25 mouse cellular contexts compared by ENCODE assay signal in genomic region chr3:29292251-29292650, GRCm38 (mm10).
A peak's percentile ranks its signal among the peaks of the same experiment; 100 is the strongest.
DNase-seq lines count a peak whose midpoint lies in the region; ATAC-seq and TF ChIP-seq lines count a peak whose summit lies in the region.
"Had no signal": no experiment of that assay in that cellular context is flagged by ENCODE, and none has a peak within 500 bp of the region (broad histone marks: within the 10 kb centered on the region; RNA-seq: fewer than 3 reads in every experiment).

No protein-coding gene starts in this region.

- no peaks in the 10 kb centered on the region for H3K36me3 ChIP-seq in forebrain, embryonic 12.5 days (replicated peaks)
- H3K36me3 ChIP-seq in forebrain, embryonic 15.5 days, result no peaks in the 10 kb centered on the region
- no peaks in the 10 kb centered on the region for H3K36me3 ChIP-seq in midbrain, embryonic 11.5 days (ENCODE audit: control insufficient read depth, insufficient read depth, low read length)
- H3K36me3 ChIP-seq in midbrain, embryonic 15.5 days (replicated peaks), result no peaks in the 10 kb centered on the region
- H3K36me3 ChIP-seq: embryonic facial prominence, embryonic 15.5 days; G1E; heart, embryonic 15.5 days had no signal

- no peak overlapping the region for H3K4me2 ChIP-seq in forebrain, embryonic 12.5 days
- no peak overlapping the region for H3K4me2 ChIP-seq in forebrain, embryonic 15.5 days (replicated peaks)
- no peak overlapping the region for H3K4me2 ChIP-seq in midbrain, embryonic 11.5 days
- H3K4me2 ChIP-seq in midbrain, embryonic 15.5 days, result no peak overlapping the region
- H3K4me2 ChIP-seq: embryonic facial prominence, embryonic 15.5 days; heart, embryonic 11.5 days; heart, embryonic 15.5 days had no signal

- peak; percentile 35 for DNase-seq in embryo, embryonic 10.5 days (ENCODE audit: low spot score)
- no peak for DNase-seq in embryo, embryonic 10 days (ENCODE audit: low spot score)
- no peak for DNase-seq in midbrain, embryonic 11.5 days (ENCODE audit: low spot score, missing footprints)
- peak; percentile 45 for DNase-seq in brain, embryonic 14.5 days (ENCODE audit: low read depth)
- DNase-seq in yolk sac, embryonic 10.5 days (ENCODE audit: low spot score), result no peak
- DNase-seq: adrenal gland, adult 8-10 months; adrenal gland, postnatal 36 days; B cell, adult 2 months; cerebellum, adult 11 months; cerebellum, adult 8-10 months; cerebellum, postnatal 14 days; gastrocnemius, postnatal 10 days; heart, adult 2 months; heart, postnatal 14 days had no signal

- peak overlapping the region; percentile 37; the same call in 1 of the 2 replicates for H3K27ac ChIP-seq in forebrain, embryonic 12.5 days
- no peak overlapping the region for H3K27ac ChIP-seq in forebrain, embryonic 15.5 days (replicated peaks)
- peak overlapping the region; percentile 12; the same call in 1 of the 2 replicates for H3K27ac ChIP-seq in midbrain, embryonic 11.5 days (ENCODE audit: low read depth, low read length)
- H3K27ac ChIP-seq in midbrain, embryonic 15.5 days, result no peak overlapping the region
- H3K27ac ChIP-seq: embryonic facial prominence, embryonic 15.5 days; heart, adult 2 months; heart, embryonic 15.5 days; hindbrain, postnatal 0 days had no signal

- peaks cover 20% of the 10 kb centered on the region for H3K4me1 ChIP-seq in forebrain, embryonic 12.5 days
- H3K4me1 ChIP-seq in forebrain, embryonic 15.5 days, result peaks cover 8% of the 10 kb centered on the region
- H3K4me1 ChIP-seq in midbrain, embryonic 11.5 days (ENCODE audit: control insufficient read depth, insufficient read depth, low read length), result peaks cover 7% of the 10 kb centered on the region
- 0 out of 2 replicates have a peak, but pooled peaks cover 3% of the 10 kb centered on the region for H3K4me1 ChIP-seq in midbrain, embryonic 15.5 days
- H3K4me1 ChIP-seq: embryonic facial prominence, embryonic 15.5 days; heart, embryonic 15.5 days had no signal

- TF ChIP-seq CTCF in brain, embryonic 14.5 days (IDR thresholded peaks at IDR 0.05; ENCODE audit: borderline replicate concordance, extremely low read depth, insufficient read depth, insufficient read length), result no peak

- no peaks in the 10 kb centered on the region for H3K27me3 ChIP-seq in forebrain, embryonic 12.5 days
- H3K27me3 ChIP-seq in forebrain, embryonic 15.5 days, result no peaks in the 10 kb centered on the region
- no peaks in the 10 kb centered on the region for H3K27me3 ChIP-seq in midbrain, embryonic 11.5 days (ENCODE audit: control insufficient read depth, insufficient read depth, low read length)
- H3K27me3 ChIP-seq in midbrain, embryonic 15.5 days (replicated peaks), result no peaks in the 10 kb centered on the region
- H3K27me3 ChIP-seq: embryonic facial prominence, embryonic 15.5 days; heart, embryonic 15.5 days had no signal

- 0 out of 2 replicates have a peak, but pooled peaks have one; percentile 41 for ATAC-seq in forebrain, embryonic 12.5 days (ENCODE audit: low FRiP score)
- no peak for ATAC-seq in forebrain, embryonic 15.5 days (replicated peaks)
- ATAC-seq in midbrain, embryonic 11.5 days (ENCODE audit: low FRiP score), result no peak
- ATAC-seq in midbrain, embryonic 15.5 days (replicated peaks), result no peak
- ATAC-seq: CD4-positive, CD25-positive, alpha-beta regulatory T cell, adult 4 months; forebrain, embryonic 14.5 days; hindbrain, postnatal 0 days had no signal

- WGBS in forebrain, embryonic 12.5 days, result 16% methylated on average over 3 of the region's 3 CpGs
- WGBS in forebrain, embryonic 15.5 days, result 15% methylated on average over 3 of the region's 3 CpGs
- WGBS in midbrain, embryonic 11.5 days, result 30% methylated on average over 3 of the region's 3 CpGs
- 11% methylated on average over 3 of the region's 3 CpGs for WGBS in midbrain, embryonic 15.5 days

- no peak overlapping the region for H3K9ac ChIP-seq in forebrain, embryonic 12.5 days
- H3K9ac ChIP-seq in forebrain, embryonic 15.5 days (replicated peaks), result no peak overlapping the region
- H3K9ac ChIP-seq in midbrain, embryonic 11.5 days (ENCODE audit: low read length), result no peak overlapping the region
- no peak overlapping the region for H3K9ac ChIP-seq in midbrain, embryonic 15.5 days
- H3K9ac ChIP-seq: embryonic facial prominence, embryonic 15.5 days; heart, embryonic 15.5 days had no signal

- no peak overlapping the region for H3K4me3 ChIP-seq in forebrain, embryonic 12.5 days (replicated peaks)
- no peak overlapping the region for H3K4me3 ChIP-seq in forebrain, embryonic 15.5 days
- no peak overlapping the region for H3K4me3 ChIP-seq in midbrain, embryonic 11.5 days (ENCODE audit: low read depth, low read length)
- H3K4me3 ChIP-seq in midbrain, embryonic 15.5 days, result no peak overlapping the region
- H3K4me3 ChIP-seq: embryonic facial prominence, embryonic 15.5 days; erythroblast, embryonic 14.5 days; heart, adult 2 months; heart, embryonic 15.5 days had no signal

- no peaks in the 10 kb centered on the region for H3K9me3 ChIP-seq in forebrain, embryonic 12.5 days
- no peaks in the 10 kb centered on the region for H3K9me3 ChIP-seq in forebrain, embryonic 15.5 days
- no peaks in the 10 kb centered on the region for H3K9me3 ChIP-seq in midbrain, embryonic 11.5 days (ENCODE audit: control insufficient read depth, low read length)
- no peaks in the 10 kb centered on the region for H3K9me3 ChIP-seq in midbrain, embryonic 15.5 days
- H3K9me3 ChIP-seq: embryonic facial prominence, embryonic 15.5 days; G1E; heart, embryonic 15.5 days had no signal

- no peak for TF ChIP-seq POLR2A in brain, embryonic 14.5 days (IDR thresholded peaks at IDR 0.05; ENCODE audit: borderline replicate concordance, extremely low read depth, insufficient read depth, insufficient read length, poor library complexity, severe bottlenecking)

Comparison
In these comparisons a context has a peak if more than half of its experiments do, and no peak if none do; other contexts are left out.
1. DNase-seq: peak in embryo, embryonic 10.5 days (single experiment) and brain, embryonic 14.5 days (single experiment); none in embryo, embryonic 10 days (single experiment), midbrain, embryonic 11.5 days (single experiment) and yolk sac, embryonic 10.5 days (single experiment).
2. H3K27ac ChIP-seq: peak in forebrain, embryonic 12.5 days (single experiment) and midbrain, embryonic 11.5 days (single experiment); none in forebrain, embryonic 15.5 days (single experiment) and midbrain, embryonic 15.5 days (single experiment).